Mouse (Mus musculus): ENCODE data around the gene 1700016H13Rik.

1700016H13Rik gene

GRCm38 (mm10) chr5:103655346-103656118, at the start of gene 1700016H13Rik:
Gene 1700016H13Rik (minus strand): TSS chr5:103656010.
- in situ Hi-C loops (cut with MboI; ENCODE audit: low pct_unique_long_range_greater_than_20kb in 1 of 2, low sequenced_read_pairs in 2 of 2, unreplicated experiment in 1 of 2) = no loop called here

DNA sequence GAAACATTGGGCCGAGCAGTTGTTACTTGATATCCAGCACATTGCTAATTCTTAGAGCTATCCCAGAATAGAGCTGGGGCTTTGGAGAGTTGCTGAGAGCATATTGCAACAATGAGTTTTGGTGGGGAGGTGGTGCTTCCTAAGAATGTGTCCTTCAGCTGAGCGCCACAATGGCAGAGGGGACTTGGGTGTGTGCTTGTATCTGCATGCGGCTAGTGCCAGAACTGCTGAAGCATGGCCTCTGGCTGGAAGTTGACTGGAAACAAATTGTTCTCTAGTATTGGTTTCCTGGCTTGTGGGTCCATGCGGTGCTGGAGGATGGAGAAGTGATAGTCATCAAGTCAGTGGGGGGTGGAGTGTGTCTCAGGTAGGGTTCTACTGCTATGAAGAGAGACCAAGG, 49.5 kb upstream of the 1700016H13Rik start:
- in situ Hi-C loops (cut with MboI; ENCODE audit: low pct_unique_long_range_greater_than_20kb in 1 of 2, low sequenced_read_pairs in 2 of 2, unreplicated experiment in 1 of 2) = no loop called here

GRCm38 (mm10) chr5:103702527-103702926, 46.7 kb upstream of the 1700016H13Rik start:
- in situ Hi-C loops (cut with MboI; ENCODE audit: low pct_unique_long_range_greater_than_20kb in 1 of 2, low sequenced_read_pairs in 2 of 2, unreplicated experiment in 1 of 2) = no loop called here

GRCm38 (mm10) chr5:103701466-103701865, 45.7 kb upstream of the 1700016H13Rik start:
- in situ Hi-C loops (cut with MboI; ENCODE audit: low pct_unique_long_range_greater_than_20kb in 1 of 2, low sequenced_read_pairs in 2 of 2, unreplicated experiment in 1 of 2) = no loop called here

GRCm38 (mm10) chr5:103700661-103701060, 44.9 kb upstream of the 1700016H13Rik start:
- in situ Hi-C loops (cut with MboI; ENCODE audit: low pct_unique_long_range_greater_than_20kb in 1 of 2, low sequenced_read_pairs in 2 of 2, unreplicated experiment in 1 of 2) = no loop called here

GRCm38 (mm10) chr5:103699537-103699936, 43.7 kb upstream of the 1700016H13Rik start:
- in situ Hi-C loops (cut with MboI; ENCODE audit: low pct_unique_long_range_greater_than_20kb in 1 of 2, low sequenced_read_pairs in 2 of 2, unreplicated experiment in 1 of 2) = loop anchor here in 1 of 2 experiments (25.0 kb wide), 1 partner anchor 113 kb away; no protein-coding TSS in a partner anchor

DNA sequence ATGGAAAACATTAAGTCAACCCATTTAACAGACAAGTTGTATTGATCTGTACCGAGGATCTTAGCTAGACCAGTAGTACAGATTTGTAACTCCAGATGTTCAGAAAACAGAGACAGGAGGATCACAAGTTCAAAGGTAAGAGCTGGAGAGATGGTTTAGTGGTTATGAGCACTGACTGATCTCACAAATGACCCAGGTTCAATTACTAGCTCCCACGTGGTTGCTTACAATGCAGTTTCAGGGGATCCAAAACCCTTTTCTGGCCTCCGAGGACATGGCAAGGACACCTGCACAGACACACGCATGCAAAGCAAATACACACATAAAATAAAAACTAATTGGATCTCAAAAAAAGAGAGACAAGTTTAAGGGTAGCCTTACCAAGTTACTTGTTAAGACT, 42.8 kb upstream of the 1700016H13Rik start:
- in situ Hi-C loops (cut with MboI; ENCODE audit: low pct_unique_long_range_greater_than_20kb in 1 of 2, low sequenced_read_pairs in 2 of 2, unreplicated experiment in 1 of 2) = loop anchor here in 1 of 2 experiments (25.0 kb wide), 1 partner anchor 114 kb away; no protein-coding TSS in a partner anchor

- in situ Hi-C loops (cut with MboI; ENCODE audit: low pct_unique_long_range_greater_than_20kb in 1 of 2, low sequenced_read_pairs in 2 of 2, unreplicated experiment in 1 of 2) = loop anchor here in 1 of 2 experiments (25.0 kb wide), 1 partner anchor 114 kb away; no protein-coding TSS in a partner anchor
These were observed 42.2 kb upstream of the 1700016H13Rik start for GRCm38 (mm10) chr5:103697875-103698491.

GRCm38 (mm10) chr5:103694094-103694493, 38.3 kb upstream of the 1700016H13Rik start:
- in situ Hi-C loops (cut with MboI; ENCODE audit: low pct_unique_long_range_greater_than_20kb in 1 of 2, low sequenced_read_pairs in 2 of 2, unreplicated experiment in 1 of 2) = loop anchor here in 1 of 2 experiments (25.0 kb wide), 1 partner anchor 118 kb away; no protein-coding TSS in a partner anchor

DNA sequence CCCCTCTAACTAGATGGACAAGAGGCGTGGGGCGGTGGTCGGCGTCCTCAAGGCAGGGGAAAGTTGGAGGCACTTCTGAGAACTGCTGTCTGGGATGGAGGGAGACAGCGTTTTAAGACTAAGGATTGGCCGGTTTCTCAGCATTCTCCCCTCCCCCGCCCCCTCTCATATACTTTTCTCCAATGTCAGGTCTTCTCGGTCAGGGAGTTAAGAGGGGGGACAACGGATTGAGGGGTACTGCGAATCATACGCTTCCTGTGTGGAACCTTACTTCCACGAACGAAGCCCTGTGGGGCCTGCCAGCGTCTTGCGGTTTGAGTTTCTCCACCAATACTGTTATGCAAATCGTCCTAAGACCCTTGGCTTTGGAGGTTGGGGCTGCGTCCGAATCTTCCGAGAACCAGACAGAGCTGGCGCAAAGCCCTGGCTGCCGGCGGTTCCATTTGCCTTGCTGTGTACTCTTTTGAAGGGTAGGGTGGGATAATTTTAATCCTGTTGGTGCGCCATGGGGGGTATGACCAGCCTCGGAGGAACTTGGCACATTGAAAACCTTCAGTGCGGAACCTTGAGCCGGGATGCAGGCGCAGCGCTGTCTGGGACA, 37.3 kb upstream of the 1700016H13Rik start:
- in situ Hi-C loops (cut with MboI; ENCODE audit: low pct_unique_long_range_greater_than_20kb in 1 of 2, low sequenced_read_pairs in 2 of 2, unreplicated experiment in 1 of 2) = loop anchor here in 1 of 2 experiments (25.0 kb wide), 1 partner anchor 119 kb away; no protein-coding TSS in a partner anchor

DNA sequence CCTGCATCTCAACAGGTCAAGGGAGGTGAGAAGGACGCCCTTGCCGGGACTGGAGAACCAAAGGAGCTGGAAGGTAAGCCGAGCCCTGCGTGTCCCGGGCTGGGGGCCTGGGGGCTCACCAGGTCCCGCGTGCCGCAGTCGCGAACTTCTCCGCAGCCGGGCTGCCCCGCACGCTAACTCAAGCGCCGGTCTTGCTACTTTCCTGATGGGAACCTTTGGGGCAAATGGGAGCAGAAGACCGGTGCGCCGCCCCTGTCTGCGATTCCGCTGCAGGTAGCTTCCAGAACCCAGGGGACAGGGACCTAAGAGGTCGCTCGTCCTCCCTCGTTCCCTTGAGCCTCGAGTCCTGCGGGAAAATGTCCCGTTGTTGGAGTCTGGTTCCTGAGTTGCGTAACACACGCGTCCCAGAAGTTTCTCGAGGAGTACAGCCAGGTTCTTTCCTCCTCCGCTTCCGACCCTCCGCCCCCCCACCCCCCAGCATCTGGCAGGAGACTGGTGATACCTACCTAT, 36.8 kb upstream of the 1700016H13Rik start:
- in situ Hi-C loops (cut with MboI; ENCODE audit: low pct_unique_long_range_greater_than_20kb in 1 of 2, low sequenced_read_pairs in 2 of 2, unreplicated experiment in 1 of 2) = loop anchor here in 1 of 2 experiments (25.0 kb wide), 1 partner anchor 120 kb away; no protein-coding TSS in a partner anchor

DNA sequence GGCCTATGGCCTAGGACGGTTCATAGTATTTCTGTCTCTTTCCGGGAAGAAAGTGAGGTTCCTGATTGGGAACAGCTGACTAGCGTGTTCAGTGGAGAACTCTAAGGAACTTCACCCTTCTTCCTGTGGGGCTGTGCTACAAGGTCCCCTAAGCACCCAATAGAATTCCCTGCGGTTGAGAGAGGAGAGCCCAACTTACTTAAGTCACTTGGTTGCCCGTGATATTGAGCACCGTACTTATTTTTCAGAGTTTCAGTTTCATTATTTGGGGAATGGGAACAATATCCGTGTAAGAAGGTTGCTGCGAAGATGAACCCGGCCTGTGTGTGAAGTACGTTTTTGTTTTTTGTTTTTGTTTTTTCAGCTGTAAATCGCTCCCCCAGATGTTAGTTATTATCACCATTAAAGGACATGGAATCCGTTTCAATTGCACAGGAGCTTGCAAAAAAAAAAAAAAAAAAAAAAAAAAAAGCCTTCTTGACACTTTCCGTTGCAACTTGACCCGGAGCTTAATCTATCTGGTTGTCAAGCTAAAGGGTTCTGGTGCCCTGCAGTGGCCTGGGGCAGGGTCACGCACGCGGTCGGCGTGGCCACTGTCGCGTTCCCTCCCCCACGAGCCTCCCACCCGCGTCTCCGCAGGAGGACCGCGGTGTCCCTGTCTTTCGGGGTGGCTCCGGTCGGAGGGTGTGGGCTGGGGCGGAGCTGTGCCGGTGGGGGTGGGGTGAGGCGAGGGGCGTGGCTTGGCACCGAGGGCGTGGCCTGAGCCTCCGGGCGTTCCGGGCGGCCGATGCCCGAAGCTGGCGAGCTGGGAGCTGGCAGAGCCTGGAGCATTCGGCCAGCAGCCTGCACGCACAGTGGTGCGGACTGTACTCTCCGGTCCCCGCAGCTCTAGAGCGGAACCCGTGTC, 36.1 kb upstream of the 1700016H13Rik start, which contains the start of gene Aff1:
Aff1 (plus strand) TSS at position 751 of the 907 bp plus-strand sequence.
- in situ Hi-C loops (cut with MboI; ENCODE audit: low pct_unique_long_range_greater_than_20kb in 1 of 2, low sequenced_read_pairs in 2 of 2, unreplicated experiment in 1 of 2) = loop anchor here in 1 of 2 experiments (25.0 kb wide), 1 partner anchor 120 kb away; no protein-coding TSS in a partner anchor

GRCm38 (mm10) chr5:103691171-103691570, 35.4 kb upstream of the 1700016H13Rik start:
- in situ Hi-C loops (cut with MboI; ENCODE audit: low pct_unique_long_range_greater_than_20kb in 1 of 2, low sequenced_read_pairs in 2 of 2, unreplicated experiment in 1 of 2) = loop anchor here in 1 of 2 experiments (25.0 kb wide), 1 partner anchor 121 kb away; no protein-coding TSS in a partner anchor

GRCm38 (mm10) chr5:103690190-103690589, 34.4 kb upstream of the 1700016H13Rik start:
- in situ Hi-C loops (cut with MboI; ENCODE audit: low pct_unique_long_range_greater_than_20kb in 1 of 2, low sequenced_read_pairs in 2 of 2, unreplicated experiment in 1 of 2) = loop anchor here in 1 of 2 experiments (25.0 kb wide), 1 partner anchor 122 kb away; no protein-coding TSS in a partner anchor

DNA sequence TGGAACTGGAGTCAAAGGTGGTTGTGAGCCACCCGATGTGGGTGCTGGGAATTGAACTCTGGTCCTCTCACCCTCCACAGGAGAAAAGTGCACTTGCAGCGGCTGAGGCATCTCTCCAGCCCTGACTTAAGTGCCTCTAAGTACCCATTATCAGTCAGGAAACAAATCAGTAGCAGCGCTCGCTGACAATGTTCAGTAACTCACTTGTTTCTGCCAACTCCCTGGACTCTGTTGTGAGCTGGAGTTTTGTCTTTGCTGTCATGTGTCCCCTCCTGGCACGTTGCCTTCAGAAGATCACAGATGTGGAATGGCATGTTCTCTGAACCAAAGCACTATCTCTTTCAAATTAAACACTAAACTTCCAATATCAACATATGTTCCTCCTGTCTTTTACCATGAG, 33.8 kb upstream of the 1700016H13Rik start:
- in situ Hi-C loops (cut with MboI; ENCODE audit: low pct_unique_long_range_greater_than_20kb in 1 of 2, low sequenced_read_pairs in 2 of 2, unreplicated experiment in 1 of 2) = loop anchor here in 1 of 2 experiments (25.0 kb wide), 1 partner anchor 123 kb away; no protein-coding TSS in a partner anchor

- in situ Hi-C loops (cut with MboI; ENCODE audit: low pct_unique_long_range_greater_than_20kb in 1 of 2, low sequenced_read_pairs in 2 of 2, unreplicated experiment in 1 of 2) = loop anchor here in 1 of 2 experiments (25.0 kb wide), 1 partner anchor 130 kb away; no protein-coding TSS in a partner anchor
These were observed 26.0 kb upstream of the 1700016H13Rik start for GRCm38 (mm10) chr5:103681824-103682223.

DNA sequence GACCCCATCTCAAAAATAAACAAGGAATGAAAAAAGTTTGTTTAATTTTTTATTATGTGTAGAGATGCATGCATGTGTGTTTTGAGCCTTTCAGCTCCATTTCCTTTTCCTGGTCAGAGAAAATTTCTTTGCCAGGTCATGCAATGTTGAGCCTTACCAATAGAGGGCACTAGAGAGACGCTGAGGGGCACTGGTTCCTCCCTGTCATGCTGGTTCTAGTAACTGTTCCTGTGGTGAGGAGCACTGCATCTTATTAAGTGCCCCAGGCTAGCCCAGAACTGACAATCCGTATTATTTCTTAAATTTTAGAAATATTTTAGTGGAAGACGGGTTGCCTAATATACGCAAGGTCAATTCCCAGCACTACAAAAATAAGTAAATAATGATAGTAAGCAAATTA, 24.6 kb upstream of the 1700016H13Rik start:
- in situ Hi-C loops (cut with MboI; ENCODE audit: low pct_unique_long_range_greater_than_20kb in 1 of 2, low sequenced_read_pairs in 2 of 2, unreplicated experiment in 1 of 2) = loop anchor here in 1 of 2 experiments (25.0 kb wide), 1 partner anchor 132 kb away; no protein-coding TSS in a partner anchor

Data from mouse embryonic stem cell (cell line).